Comparison of ENCODE assay signal across 8 mouse cellular contexts in genomic region chr7:35056436-35056864, GRCm38 (mm10). TPM values are rescaled to one million over a fixed set of nuclear protein-coding genes. Genes with fewer than 3 reads are reported as not detected.
DNase-seq lines count a peak whose midpoint lies in the region; ATAC-seq lines count a peak whose summit lies in the region.

TSS of gene Cebpg (minus strand) at chr7:35056573.

- ATAC-seq in embryonic facial prominence, embryonic 11.5 days (replicated peaks; ENCODE audit: insufficient number of reproducible peaks, low FRiP score, low TSS enrichment, low read depth), result peak; percentile 96
- ATAC-seq in midbrain, embryonic 12.5 days (ENCODE audit: low FRiP score, low read depth), result peak; percentile 99

- H3K4me3 ChIP-seq in embryonic facial prominence, embryonic 11.5 days (ENCODE audit: low read depth, low read length), result peak within 1 kb of the TSS; percentile 89
- peak within 1 kb of the TSS; percentile 84 for H3K4me3 ChIP-seq in limb, embryonic 10.5 days
- H3K4me3 ChIP-seq in midbrain, embryonic 12.5 days, result peak within 1 kb of the TSS; percentile 97

- under 1% methylated on average over 47 of the region's 53 CpGs for WGBS in embryonic facial prominence, embryonic 11.5 days
- WGBS in limb, embryonic 10.5 days, result under 1% methylated on average over 51 of the region's 53 CpGs
- under 1% methylated on average over 52 of the region's 53 CpGs for WGBS in midbrain, embryonic 12.5 days

- peak within 1 kb of the TSS; percentile 89 for H3K9ac ChIP-seq in embryonic facial prominence, embryonic 11.5 days (replicated peaks; ENCODE audit: low read length)
- peak within 1 kb of the TSS; percentile 98 for H3K9ac ChIP-seq in midbrain, embryonic 12.5 days (replicated peaks)

- H3K4me2 ChIP-seq in embryonic facial prominence, embryonic 11.5 days (ENCODE audit: low read depth, low read length), result peak within 1 kb of the TSS; percentile 60
- H3K4me2 ChIP-seq in midbrain, embryonic 12.5 days (replicated peaks), result peak within 1 kb of the TSS; percentile 85

- peak within 1 kb of the TSS; percentile 72 for H3K27ac ChIP-seq in embryonic facial prominence, embryonic 11.5 days (replicated peaks; ENCODE audit: low read depth, low read length)
- peak within 1 kb of the TSS; percentile 97 for H3K27ac ChIP-seq in limb, embryonic 10.5 days
- peak within 1 kb of the TSS; percentile 85 for H3K27ac ChIP-seq in midbrain, embryonic 12.5 days (replicated peaks)

- no peaks in the 10 kb centered on the region for H3K27me3 ChIP-seq in embryonic facial prominence, embryonic 11.5 days (ENCODE audit: control insufficient read depth, insufficient read depth, low read length)
- no peaks in the 10 kb centered on the region for H3K27me3 ChIP-seq in limb, embryonic 10.5 days (ENCODE audit: low read depth, poor library complexity, severe bottlenecking)
- H3K27me3 ChIP-seq in midbrain, embryonic 12.5 days, result peaks cover 6% of the 10 kb centered on the region

- peak; percentile 91 for DNase-seq in 3134 (ENCODE audit: extremely low read depth, insufficient read length, low spot score)
- peak; percentile 97 for DNase-seq in adrenal gland, postnatal 25 days
- peak; percentile 94 for DNase-seq in embryonic facial prominence, embryonic 11.5 days (ENCODE audit: low spot score)
- peak; percentile 100 for DNase-seq in heart, adult 11 months
- DNase-seq in kidney, adult 18-20 months, result peak; percentile 99
- DNase-seq in limb, embryonic 10.5 days (ENCODE audit: low spot score), result peak; percentile 96
- DNase-seq in skeletal muscle tissue, adult 2 months (ENCODE audit: low read depth, low spot score), result peak; percentile 94

- H3K36me3 ChIP-seq in embryonic facial prominence, embryonic 11.5 days (replicated peaks; ENCODE audit: control insufficient read depth, insufficient read depth, low read depth, low read length), result no peaks in the 10 kb centered on the region
- H3K36me3 ChIP-seq in limb, embryonic 10.5 days, result peaks cover 14% of the 10 kb centered on the region
- H3K36me3 ChIP-seq in midbrain, embryonic 12.5 days, result no peaks in the 10 kb centered on the region

- H3K9me3 ChIP-seq in embryonic facial prominence, embryonic 11.5 days (replicated peaks; ENCODE audit: control insufficient read depth, low read length), result no peaks in the 10 kb centered on the region
- no peaks in the 10 kb centered on the region for H3K9me3 ChIP-seq in limb, embryonic 10.5 days (replicated peaks)
- H3K9me3 ChIP-seq in midbrain, embryonic 12.5 days, result no peaks in the 10 kb centered on the region

- 0 out of 2 replicates have a peak, but pooled peaks cover 2% of the 10 kb centered on the region for H3K4me1 ChIP-seq in embryonic facial prominence, embryonic 11.5 days (ENCODE audit: control insufficient read depth, insufficient read depth, low read length)
- peaks cover 17% of the 10 kb centered on the region for H3K4me1 ChIP-seq in limb, embryonic 10.5 days
- peaks cover 23% of the 10 kb centered on the region for H3K4me1 ChIP-seq in midbrain, embryonic 12.5 days

RNA-seq across cellular contexts. Expression of gene Cebpg, which starts in this region (rescaled TPM):
- total RNA-seq in adrenal gland, postnatal 25 days (2021), result 48.3 and 52.5 TPM in 2 replicates
- polyA plus RNA-seq in embryonic facial prominence, embryonic 11.5 days (2014; fragmentation: Nextera tagmentation; extraction: Ambion mirVana), result 36.3 and 37.4 TPM in 2 replicates
- polyA plus RNA-seq in limb, embryonic 10.5 days (2016; fragmentation: Nextera tagmentation; extraction: Ambion mirVana), result 40.3 and 44.9 TPM in 2 replicates
- polyA plus RNA-seq in midbrain, embryonic 12.5 days (2016; fragmentation: Nextera tagmentation; extraction: Ambion mirVana), result 50.4 and 52.8 TPM in 2 replicates

Comparison
In these comparisons a context has a peak if more than half of its experiments do, and no peak if none do; other contexts are left out.
1. Peak in every context shown above with its lines: DNase-seq, ATAC-seq, H3K4me3 ChIP-seq and H3K27ac ChIP-seq.